Mouse (Mus musculus) ES-CJ7 (cell line): Measurements from ENCODE around the gene Pld4.
A peak's percentile ranks its signal among the peaks of the same experiment; 100 is the strongest.

Source experiments
- DNase-seq: peaks from one replicate; pipeline ENCODE4 v3.0.0; 2011; ENCODE audit warnings: low read depth, low spot score

Gene Pld4

DNA sequence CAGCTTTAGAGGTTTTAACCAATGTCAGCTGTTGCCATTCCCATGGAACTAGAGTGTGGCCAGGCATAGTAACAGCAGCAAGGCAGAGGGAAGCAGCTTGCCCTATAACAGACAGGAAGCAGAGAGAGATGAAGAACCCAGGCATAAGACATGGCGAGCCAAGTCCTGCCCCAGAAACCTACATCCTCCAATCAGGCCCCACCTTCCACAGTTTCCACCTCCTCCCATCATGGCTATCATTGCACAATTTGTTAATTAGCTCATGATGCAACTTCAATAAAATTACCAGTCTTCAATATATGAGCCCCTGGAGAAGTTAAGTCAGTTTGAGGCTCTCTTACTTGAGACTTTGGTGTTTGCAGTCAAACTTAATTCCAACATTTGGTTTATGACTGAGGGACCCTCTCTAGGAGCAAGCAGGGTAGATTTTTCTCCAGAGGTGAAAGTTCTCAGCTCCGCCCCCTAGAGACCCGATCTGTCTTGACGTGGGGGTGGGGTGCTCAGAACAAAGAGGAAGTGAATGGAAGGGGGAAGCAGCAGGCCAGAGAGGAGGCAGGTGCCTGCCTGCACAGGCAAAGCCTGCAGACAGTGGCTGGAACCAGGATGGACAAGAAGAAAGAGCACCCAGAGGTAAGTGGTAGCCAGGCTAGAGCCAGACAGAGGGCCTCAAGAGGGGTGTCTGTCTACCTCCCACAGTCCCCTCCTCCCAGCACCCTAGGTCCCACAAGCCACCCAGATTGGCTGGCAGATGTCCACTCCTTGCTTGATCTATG, at the start of gene Pld4:
TSS of gene Pld4 (plus strand) at position 502 of the 773 bp plus-strand sequence.
- DNase-seq: peak; percentile 37

DNA sequence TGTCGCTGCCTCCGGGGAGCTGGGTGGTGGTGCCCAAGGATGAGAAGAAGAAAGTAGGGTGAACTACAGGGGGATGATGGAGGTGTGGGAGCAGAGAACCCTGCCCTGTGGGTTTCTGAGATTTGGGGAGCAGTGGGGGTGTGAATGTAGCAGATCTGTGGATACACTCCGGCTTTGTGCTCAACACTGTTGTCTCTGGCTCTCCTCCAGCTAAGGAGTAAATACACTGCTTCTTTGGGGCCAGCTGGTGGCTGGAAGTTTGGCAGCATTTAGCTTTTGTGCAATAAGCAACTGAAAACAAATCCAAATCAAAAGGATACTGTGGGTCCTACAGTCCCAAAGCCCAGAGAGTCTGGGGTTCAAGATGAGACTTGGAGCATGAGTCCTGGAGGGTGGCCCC, 46.5 kb upstream of the Pld4 start:
- DNase-seq: no peak

DNA sequence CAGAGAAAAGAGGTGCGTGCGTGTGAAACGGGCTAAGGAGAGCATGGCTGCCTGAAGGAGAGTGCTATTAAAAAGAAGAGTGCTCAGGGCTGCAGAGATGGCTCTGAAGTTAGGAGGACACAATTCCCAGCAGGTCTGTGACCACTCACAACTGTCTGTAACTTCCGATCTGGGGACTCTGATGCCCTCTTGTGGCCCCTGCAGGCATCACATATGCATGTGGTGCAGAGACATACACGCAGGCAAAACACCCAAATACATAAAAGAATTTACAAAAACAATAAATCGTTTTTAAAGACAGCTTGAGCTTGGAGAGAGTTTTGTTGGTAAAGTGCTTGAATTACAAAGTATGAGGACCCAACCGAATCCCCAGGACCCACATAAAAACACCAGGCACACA, 43.3 kb upstream of the Pld4 start:
- DNase-seq: peak; percentile 76

DNA sequence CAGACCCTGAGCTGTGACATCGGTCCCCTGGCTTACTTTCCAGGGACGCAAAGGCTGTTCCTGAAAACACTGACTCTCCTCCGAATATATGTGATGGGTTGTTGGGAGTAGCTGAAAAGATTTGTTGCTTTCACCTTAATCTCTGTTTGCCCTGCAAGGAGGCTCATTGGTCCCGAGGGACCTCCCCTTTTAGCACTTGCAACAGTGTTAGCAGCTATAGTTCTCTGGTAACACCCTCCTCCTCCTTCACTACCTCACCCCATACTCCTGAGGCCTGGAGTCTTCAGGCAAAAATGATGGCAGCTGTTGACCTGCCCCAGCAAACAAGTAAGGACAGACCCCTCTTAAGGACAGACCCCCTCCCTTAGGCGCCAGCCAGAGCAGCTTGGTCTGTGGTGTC, 41.5 kb upstream of the Pld4 start:
- DNase-seq: no peak

DNA sequence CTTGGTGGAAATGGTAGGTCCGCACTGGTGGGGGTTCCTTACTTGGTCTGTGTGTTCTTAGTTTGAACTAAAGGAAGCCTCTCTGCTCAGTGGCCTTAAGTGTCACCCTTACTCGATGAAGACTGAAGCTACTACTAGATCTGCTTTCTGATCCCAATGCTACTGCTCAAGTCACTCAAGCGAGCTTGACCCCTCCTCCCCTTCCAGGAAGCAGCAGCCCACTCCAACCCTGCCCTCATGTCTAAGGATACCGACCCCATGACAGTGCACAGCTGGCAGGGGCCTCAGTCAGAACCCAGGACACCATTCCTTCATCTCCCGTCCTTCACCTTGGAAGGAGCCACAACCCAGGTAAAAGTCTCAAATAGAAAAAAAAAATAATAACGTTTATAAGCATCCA, 40.2 kb upstream of the Pld4 start, which contains the start of gene Cep170b:
TSS of gene Cep170b (plus strand) at position 240 of the 400 bp plus-strand sequence.
- no peak for DNase-seq

DNA sequence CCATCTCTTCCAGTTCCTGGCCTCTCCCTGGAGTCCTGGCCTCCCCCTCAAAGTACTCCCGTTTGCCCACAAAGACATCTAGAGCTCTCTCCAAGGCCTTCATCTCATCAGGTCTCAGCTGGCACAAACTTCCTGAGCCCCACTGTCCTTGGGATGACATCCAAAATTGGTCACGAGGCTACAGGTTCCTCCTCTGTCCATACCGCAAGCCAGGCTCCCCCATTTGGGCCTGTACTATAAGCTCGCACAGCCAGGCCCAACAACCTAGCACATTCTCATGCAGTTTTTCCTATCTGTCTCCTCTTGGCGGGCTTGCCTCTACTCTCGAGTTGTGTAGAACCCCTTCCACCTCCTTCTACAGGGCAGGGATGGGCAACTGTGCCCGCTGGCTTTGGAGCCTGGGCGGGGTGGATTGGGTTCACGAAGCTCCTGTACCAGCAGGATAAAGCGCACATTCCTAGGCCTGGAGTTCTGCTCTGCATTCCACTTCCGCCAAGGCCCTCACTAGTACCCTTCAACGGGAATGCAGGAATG, 39.5 kb upstream of the Pld4 start:
- DNase-seq: peak; percentile 27

DNA sequence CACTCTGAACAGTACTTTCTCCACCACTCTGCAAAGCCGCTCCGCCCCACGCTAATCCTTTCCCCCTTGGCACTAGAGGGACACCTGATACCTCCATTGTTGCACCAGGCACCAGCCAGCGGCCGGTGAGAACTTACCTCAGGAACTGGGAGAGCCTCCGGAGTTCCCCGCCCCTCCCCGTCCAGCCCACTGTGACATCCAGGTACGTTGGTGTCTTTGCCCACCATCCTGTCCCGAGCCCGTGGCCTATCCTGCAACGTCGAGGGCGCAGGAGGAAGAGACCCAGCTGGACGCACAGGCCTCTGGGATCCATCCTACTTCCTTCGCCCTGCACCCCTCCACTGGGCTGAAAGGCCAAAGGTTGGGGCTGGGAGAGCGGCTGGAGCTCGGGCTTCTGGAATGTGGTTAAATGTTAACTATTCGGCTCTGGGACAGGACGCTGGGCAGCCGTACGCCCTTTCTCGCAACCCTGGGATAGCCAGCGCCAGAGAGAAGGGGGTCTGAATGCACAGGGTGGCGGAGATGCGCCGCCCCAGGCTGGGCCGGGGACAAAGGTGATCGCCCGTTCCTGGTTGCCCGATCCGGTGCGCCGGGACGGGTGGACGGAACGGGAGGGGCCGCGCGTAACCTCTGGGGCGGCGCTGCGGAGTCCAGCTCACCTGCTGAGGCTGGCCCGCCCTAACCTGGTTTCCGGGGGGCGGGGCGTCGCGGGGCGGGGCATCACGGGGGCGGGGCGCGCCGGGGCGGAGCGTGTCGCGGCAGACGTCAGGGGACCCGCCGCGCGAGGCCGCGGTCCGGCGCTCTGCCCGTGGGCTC, 38.8 kb upstream of the Pld4 start:
- peak; percentile 84 for DNase-seq

DNA sequence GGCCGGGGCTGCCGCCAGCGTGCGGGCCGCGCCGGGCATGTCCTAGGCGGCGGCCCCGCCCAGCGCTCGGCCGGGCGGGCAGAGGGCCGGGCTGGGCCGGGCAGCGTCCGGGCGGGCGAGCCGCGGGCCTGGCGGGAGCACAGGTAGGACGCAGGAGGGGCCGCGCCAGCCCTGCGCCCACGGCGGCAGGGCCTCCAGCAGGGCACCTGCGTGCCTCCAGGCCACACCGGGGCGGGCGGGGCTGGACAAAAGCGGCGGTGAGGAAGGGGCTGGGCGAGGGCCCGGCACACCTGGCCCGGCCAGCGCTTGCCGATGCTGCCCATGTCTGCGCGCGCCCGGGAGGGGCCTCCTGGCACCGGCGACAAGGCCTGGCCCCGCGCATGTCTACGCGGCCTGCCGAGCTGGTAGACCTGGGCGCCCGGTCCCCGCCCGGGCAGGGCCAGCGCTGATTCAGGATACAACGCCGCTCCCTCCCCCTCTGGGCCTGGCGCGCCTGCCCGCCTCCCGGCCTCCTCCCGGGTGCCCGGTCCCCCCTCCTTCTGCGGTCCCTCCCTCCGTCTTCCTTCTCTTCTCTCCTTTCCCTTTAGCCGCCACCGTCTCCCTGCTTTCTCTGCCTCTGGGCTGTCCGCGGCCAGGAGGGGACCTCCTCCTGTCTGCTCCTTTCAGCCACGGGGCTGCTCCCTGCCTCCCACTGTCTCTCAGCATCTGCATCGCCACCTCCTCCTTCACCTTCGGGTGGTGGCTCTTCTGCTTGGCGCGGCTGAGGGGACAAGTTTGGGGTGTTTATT, 38.0 kb upstream of the Pld4 start:
- DNase-seq: no peak

DNA sequence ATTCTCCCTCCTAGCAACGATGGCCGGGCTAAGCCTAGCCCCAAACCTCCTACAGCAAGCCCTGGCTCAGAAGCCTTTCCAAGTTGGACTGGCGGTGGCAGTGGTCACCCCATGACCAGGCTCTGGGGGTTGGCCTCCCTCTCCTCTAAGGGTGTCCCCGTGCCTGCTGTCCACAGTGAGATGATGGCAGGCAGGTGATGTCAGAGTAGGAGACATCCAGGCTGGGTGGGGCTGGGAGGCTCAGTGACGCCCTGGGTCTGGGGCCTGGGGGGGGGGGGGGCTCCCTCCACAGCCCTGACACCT, 37.5 kb upstream of the Pld4 start:
- no peak for DNase-seq

DNA sequence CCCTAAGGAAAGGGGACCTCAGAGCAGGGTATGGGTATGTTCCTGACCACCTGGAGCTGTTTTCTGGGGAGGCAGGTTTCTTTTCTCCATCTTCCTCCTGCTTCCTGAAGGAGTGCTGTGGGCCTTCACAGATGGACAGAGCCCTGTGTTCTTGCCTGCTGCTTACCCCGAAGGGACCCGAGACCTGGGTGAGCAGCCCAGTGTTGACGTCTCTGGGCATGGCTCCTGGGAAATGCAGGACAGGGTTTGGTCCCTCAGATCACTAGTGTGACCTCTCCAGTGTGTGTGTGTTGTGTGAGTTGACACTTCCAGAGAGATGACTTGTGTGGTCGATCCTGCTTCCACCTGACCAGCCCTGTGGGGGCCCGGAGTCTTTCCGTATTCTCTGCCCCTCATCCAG, 37.0 kb upstream of the Pld4 start:
- DNase-seq: no peak

DNA sequence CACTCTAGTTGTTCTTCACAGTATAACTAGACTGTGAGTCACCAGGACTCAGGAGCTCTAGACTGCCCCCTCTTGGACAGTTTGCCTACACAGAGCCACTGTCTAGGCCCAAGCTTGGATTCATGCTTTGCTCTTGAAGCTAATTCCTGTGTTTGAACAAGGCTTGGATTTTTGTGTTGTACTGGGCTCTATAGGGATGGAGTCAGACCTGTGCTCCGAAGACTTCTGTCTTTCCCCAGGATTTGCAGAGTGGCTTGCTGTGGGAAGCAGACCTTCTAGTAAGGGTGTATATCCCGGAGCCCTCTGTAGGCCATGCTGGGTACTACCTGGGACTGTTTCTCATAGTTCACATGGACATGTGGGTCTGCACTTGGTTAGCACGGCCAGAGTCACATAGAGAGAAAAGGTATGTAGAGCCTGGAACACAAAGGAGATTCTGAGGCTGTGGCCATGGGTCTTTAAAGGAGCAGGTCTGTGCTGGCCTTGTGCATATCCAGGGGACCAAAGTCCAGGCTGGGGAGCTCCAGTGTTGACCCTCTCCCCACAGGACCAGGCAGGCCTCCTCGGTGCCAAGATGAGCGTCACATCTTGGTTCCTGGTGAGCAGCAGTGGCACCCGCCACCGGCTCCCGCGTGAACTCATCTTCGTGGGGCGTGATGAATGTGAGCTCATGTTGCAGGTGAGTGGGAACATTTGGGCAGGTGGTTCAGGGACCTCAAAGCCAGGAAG, 36.2 kb upstream of the Pld4 start:
- peak; percentile 80 for DNase-seq

DNA sequence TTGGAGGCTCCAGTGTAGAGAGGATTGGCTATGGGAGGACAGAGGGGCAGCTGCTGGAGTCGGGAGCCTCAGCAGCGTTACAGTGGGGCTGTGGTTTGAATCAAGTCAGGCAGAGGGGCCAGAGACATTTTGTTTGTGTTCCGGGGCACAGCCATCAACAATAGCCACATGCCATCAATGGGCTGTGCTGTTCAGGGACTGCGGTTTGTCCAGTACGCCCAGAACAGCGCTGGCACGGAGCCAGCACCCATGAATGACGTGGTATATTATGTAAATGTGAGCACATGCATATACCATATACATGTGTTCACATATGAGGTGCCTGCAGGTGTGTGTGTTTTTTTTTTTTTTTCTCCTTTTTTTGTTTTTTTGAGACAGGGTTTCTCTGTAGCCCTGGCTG, 32.7 kb upstream of the Pld4 start:
- DNase-seq: no peak

DNA sequence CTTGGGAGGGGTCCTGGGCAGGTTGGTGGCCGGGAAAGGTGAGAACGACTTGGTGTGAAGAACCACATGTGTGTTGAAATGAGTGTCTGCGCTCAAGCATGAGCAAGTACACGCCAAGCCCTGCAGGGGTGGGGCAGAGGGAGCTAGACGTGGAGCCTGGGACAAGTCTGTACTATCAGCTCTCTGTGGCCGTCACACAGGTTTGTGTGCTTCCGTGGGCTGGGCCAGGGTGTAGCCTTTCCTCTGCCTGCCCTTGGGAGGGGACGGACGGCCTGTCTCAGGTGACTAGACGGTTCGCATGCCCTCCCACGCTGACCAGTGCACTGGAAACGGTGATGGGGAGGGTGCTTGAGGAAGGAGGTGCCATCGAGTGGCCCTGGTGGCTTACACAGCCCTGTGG, 29.6 kb upstream of the Pld4 start:
- DNase-seq: no peak

DNA sequence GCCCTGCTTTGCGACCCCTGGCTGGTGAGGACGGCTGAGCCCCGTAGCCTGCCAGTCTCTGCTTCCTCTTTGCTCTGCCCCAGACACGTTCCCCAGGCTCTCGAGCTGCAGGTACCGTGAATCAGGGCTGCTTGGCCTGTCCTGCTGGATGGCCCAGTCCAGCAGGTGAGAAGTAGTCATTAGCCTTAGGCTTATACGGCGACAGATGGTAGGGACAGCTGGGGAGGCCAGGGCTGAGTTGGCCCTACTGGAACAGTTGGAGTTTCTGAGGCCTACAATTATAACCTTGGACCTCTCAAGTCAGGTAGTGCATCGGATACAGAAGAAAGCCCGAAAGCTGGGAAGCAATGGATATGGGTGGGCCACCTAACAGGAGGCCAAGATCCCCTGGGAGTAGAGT, 27.9 kb upstream of the Pld4 start:
- DNase-seq: no peak

DNA sequence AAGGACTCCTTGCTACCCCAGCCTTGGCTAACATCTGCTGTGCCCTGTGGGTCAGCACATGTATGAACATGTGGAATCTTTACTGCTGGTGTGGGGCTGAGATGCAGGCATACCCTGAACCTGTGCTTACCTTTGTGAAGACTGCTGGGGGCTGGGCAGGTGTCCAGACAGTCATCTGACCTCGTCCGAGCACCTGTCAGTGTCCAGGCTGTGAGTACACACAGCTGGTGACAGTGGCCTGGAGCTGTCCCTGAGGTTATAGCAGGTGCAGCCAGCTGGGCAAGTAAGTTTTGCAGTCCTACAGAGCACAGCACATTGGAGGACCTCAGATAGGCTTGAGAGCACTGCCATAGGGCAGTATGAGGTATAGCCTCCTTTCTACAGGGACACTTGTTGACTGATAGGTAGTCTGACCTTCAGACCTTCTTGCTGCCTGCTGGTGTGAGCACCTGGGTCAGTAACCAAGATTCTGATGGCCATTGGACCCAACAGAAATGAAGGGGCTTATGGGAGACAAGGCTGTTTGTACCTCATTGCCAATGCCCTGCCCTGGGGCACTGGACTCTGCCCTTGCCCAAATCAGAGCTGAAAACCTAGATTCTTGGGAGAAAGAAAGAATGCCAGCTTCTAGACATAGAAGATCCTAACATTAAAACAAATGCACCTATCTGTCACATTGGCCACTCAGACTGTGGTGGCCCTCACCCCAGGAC, 26.2 kb upstream of the Pld4 start:
- DNase-seq: no peak

DNA sequence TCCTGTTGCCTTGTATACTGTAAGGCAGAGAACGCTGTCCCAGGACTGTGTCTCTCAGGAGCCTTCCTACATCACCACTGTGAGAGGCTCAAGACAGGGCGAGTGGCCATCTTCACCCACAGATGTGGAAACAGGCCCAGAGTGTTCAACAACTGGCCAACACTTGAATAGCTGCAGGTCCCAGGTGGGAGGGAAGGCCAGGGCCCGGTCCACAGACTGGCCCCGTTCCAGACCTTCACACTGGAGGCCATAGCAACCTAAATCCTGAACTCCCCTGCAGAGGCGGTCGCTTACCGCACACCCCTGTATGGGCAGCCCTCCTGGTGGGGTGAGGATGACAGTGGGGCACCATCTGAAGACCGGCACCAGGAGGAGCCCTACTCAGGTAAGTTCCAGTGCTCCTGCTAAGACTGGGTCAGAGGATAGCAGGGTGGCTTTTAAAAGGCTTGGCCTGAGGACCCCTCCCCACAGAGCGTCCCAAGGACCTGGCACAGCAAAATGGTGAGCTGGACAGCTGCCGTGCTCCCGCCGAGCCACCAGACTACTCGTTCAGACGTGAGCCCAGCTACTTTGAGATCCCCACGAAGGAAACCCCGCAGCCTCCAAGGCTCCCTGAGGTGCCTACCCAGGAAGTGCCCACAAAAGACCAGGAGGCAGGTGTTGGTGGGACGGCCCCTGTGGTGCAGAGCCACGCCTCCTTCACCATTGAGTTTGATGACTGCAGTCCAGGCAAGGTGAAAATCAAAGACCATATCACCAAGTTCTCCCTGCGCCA, 25.4 kb upstream of the Pld4 start:
- DNase-seq: no peak

DNA sequence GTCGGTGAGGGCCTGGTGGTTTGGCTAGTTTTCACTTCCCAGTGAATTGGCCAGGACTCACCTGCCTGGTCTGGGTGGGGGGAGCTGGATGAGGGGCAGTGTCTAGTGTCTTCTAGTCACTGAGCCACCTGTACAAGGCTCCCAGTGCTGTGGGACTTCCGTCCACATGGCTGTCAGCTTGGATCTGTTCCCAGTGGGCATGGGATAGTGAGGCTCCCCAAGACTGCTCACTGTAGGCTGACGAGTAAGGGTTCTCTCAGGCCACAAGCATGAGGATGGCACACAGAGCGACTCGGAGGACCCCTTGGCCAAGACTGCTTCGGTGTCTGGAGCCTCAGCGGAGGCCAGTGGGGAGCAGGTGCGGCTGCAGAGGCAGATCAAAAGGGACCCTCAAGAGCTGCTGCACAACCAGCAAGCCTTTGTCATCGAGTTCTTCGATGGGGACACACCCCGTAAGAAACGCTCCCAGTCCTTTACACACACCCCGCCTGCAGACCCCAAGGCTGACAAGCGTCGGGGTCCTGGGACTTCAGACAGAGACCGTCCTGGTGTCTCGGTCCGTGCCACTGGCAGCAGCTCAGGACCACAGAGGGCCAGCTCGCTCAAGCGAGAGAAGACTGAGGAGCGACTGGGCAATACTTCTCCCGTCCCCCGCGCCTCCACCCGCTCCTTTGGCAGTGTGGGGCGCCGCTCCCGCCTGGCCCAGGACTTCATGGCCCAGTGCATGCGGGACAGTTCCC, 24.4 kb upstream of the Pld4 start:
- no peak for DNase-seq

DNA sequence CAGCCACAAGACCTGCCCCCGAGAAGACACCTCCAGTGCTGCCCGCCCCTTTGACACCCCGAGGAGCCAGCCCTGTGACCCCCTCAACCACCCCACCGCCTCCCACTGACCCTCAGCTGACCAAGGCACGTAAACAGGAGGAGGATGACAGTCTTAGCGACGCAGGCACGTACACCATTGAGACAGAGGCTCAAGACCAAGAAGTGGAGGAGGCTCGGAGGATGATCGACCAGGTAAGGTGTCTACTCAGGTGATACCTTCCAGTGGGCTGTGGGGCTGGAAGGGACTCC, 23.9 kb upstream of the Pld4 start:
- DNase-seq: no peak

DNA sequence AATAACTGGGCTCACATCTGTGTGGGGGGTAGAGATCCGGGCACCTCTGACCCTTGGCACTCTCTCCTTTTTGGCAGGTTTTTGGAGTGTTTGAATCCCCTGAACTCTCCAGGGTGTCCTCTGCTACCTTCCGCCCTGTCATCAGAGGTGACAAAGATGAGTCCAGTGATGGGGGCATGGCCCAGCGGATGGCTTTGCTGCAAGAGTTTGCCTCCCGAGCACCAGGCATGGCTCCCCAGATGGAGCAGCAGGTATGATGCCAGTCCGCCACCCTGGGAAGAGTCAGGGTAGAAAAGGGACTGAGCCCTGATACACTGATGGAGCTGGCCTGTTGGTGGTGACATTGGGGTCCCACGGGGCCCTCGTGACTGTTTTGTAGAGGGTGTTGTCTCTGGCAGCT, 23.4 kb upstream of the Pld4 start:
- no peak for DNase-seq

DNA sequence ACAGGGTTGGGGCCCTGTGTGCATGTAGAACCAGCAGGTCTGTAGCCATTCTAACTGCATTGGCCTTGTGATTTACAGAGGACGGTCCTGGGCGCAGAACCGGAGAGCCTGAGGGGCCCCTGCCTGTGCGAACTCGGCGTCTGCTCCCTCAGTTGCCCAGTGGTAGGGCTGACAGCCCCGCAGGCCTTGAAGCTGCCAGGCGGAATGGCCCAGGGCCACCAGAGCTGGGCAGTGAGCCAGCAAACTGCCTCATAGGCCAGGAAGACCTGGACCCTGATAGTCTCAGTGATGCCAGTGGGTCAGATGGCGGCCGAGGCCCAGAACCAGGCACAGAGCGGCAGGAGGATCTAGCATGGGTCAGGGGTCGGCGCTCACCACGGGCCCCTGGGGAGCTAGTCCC, 22.7 kb upstream of the Pld4 start:
- DNase-seq: no peak
